Mouse (Mus musculus): ENCODE measurements around the gene En2.

GRCm38 (mm10) chr5:28174086-28174485, 8.6 kb downstream of the En2 start:
- TF ChIP-seq CTCF (IDR thresholded peaks at IDR 0.05; ENCODE audit: extremely low read depth, insufficient read depth, low read length) (no peak), POLR2A (IDR thresholded peaks at IDR 0.05; ENCODE audit: extremely low read depth, insufficient read depth, low read length) (no peak)

All from cortical plate, adult 2 months (tissue).